Mouse (Mus musculus): ENCODE measurements around the gene Arl15. TPM values are rescaled to one million over a fixed set of nuclear protein-coding genes. Genes with fewer than 3 reads are reported as not detected.
"Not testable (repeated sequence)": the region's sequence is repeated elsewhere in the genome, so short reads cannot be mapped to it uniquely, and the experiment has no call there.

Gene Arl15
- total RNA-seq (2021), result 10 to 100 TPM; 50.5 to 53.9 TPM
- long read RNA-seq, partial matches to known transcripts, result 0 of 17 reads
- long read RNA-seq, other reads (novel, unspliced or antisense), result 17 of 17 reads

DNA sequence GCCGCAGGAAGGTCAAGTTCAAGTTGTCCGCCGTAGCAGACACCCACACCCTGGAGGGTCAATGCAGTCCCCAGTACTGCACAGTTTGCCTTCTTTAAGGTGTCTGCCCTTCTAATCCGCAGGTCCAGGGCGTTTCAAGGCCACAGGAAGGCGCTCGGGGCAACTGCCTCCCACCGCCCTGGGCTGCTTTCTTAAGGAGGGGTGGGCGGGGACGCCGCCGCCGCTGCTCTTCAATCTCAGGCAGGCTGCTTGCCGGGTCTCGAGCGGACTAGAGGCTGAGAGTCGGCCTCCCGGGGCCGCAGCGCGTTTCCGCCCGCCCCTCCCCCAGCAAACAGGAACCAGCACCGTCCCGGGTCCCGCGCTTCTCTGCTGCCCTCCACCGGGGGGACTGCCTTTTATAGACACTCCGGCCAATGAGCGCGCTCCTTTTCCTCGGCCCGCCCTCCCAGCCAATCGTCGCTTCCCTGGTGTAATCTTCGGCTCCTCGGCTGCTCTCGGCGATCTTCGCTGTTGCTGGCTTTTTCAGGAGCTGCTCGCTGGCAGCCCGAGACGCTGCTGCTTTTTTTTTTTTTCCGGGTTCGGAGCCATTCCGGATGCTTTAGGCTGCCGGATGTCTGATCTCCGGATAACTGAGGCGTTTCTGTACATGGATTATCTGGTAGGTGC lies at the start of gene Arl15:
TSS of gene Arl15 (plus strand) at position 467 of the 666 bp plus-strand sequence.
- DNase-seq (ENCODE audit: low spot score in 2 of 2), result peak; percentile 99

DNA sequence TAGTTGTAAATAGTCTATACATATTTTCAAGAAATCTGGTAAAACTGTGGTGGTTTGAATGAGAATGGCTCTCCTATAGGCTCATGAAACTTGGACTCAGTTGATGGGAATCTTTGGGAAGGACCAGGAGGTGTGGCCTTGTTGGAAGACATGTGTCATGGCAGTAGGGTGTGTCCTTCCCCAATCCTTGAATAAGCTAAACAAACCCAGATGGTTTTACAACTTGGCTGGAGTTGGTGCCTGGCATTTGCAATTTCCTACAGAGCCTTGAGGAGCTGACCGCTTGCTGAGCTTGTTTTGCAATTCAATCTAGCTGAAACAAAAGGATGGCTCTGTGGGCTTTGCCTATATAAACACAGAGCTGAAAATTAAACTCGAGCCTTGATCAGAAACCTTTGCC lies 49.0 kb upstream of the Arl15 start:
- no peak for DNase-seq (ENCODE audit: low spot score in 2 of 2)

DNA sequence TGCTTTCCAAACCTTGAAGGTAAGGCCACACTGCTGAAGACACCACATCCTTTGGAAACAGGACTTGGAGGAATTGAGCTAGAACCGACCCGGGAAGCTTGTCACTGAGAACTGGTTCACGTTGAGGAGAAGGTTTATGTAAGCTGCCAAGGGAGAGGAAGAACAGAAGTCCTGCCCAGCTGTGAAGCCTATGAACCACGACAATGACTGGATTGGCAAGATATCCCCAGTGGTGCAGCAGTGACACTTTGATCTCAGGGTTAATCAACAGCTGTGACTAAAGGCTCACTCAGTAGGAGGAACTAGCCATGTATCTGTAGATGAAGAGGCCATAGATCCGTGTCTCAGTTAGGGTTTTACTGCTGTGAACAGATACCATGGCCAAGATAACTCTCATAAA lies 43.5 kb upstream of the Arl15 start:
- DNase-seq (ENCODE audit: low spot score in 2 of 2), result no peak

DNA sequence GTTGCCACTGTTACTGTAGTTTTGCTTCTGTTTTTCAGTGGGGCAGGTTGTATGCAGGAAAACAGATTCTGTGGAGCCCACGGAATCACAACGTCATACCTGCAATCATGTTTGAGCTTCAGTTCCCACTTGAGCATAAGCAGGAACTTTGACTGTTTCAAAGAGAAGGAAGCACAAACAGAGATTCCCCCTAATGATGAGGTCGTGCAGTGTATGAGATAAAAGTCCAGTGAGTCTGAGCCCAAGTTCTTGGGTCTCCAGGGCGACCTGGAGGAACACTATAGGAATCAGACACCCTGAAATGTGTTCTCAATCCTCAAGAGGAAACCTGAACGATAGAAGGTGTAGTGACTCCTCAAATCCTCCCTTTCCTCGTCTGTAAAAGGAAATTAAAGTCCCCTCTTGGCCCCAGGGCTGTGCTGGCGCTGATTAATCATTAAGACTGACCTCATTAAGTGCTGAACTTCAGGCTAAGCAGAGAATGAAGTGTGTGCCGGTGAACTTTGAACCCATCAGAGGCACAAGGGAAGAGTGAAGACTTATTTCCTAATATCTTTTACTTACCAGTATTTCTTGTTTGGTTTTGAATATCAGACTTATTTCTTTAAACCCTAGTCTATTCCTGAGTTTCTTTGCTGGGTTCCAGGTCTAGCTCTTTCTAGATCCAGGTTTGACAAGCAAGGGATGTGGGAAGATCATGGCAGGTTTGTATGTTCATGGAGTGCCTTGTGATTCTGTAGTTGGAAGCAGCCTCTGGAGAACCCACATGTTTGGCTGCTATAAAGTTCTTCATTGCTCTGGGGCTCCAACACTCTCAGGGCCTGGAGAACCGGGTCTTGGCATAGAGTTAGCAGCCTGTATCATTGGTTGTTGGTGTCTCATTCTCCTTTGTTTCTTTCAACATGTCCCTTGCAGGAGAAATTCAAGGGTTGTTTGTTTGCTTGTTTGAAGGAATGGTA lies 39.3 kb upstream of the Arl15 start:
- DNase-seq (ENCODE audit: low spot score in 2 of 2), result no peak

DNA sequence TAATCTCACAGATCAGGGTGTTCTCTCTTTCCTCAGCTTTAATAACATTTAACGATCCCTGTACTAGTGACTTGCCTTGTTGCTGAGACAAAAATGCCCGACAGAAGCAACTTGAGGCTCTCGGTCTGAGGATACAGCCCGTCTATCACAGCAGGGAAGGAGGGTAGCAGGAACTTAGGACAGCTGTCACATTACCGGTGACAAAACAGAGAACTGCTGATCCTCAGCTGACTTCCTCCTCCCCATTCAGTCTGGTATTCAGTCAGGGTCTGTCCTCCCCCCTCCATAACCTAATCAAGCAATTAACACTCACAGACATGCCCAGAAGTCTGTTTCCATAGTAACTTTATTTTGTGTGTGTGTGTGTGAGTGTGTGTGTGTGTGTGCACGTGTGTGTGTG lies 38.5 kb upstream of the Arl15 start:
- DNase-seq (ENCODE audit: low spot score in 2 of 2), result no peak

DNA sequence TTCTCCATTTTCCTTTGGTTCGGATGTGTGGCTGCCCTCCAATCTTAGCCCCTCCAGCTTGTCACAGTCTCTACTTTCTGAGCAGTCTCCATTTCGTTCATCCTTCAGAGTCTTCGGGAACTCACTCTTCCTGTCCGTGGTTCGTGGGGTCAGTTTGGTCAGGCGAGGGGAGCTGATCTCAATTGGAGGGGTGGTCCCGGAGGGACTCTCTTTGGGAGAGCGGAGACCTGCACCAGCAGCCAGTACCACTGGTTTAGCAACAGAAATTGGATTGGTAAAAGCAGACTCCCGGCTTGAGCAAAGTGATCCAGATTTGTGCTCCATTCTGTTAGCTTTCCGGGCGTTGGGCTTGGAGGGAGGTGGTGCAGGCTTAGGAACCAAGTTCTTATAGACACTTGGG lies 32.6 kb upstream of the Arl15 start:
- DNase-seq (ENCODE audit: low spot score in 2 of 2), result no peak

DNA sequence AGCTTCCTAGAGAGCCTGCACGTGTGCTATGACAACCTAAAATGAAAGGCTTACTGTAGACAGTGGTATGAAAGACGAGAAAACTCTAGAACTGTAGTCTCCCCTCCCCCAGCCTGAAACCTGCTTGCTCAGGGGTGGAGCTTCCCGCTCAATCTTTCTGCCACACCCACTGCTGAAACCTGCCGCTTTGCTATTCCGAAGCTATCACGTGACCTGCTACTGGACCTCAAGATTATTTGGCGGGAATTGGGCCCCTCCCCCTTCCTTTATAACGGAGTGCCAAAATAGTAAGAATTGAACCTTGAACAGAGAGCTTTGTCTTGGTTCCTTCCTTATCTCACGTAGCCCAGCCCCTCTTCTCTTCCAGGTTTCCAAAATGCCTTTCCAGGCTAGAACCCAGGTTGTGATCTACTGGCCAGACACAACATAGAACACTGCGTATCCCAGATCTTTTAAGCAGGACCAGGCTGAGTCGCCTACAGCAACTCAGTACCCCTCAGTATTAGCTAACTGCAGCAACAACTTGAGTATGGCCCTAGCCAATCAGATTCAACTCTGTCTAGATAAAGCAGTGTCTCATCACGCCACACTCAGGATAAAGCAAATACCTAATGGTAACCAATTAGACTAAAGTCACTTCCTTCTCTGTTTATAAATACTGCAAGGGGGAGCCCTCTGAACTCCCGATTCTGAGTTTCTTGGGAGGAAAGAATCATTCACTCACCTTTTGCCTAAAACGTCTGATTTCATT lies 31.4 kb upstream of the Arl15 start:
- DNase-seq (ENCODE audit: low spot score in 2 of 2), result no peak

DNA sequence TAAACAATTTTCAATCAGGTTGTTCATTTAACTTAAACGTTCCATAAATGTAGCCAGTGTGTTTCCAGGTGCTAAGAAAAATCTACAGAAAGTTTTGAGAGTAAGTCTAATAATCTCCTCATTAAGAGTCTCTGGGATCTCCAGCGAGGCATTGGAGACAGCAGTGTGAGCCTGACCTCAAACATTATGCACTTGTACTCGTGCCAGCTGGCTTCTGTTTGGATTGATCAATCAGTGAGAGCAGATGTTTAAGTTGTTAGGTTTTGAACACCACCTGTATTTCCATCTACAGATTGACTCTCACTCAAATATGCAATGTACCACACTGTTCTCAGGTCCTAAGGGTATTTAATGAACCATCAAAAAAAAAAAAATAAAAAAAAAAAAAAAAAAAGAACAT lies 28.9 kb upstream of the Arl15 start:
- DNase-seq (ENCODE audit: low spot score in 2 of 2), result no peak

DNA sequence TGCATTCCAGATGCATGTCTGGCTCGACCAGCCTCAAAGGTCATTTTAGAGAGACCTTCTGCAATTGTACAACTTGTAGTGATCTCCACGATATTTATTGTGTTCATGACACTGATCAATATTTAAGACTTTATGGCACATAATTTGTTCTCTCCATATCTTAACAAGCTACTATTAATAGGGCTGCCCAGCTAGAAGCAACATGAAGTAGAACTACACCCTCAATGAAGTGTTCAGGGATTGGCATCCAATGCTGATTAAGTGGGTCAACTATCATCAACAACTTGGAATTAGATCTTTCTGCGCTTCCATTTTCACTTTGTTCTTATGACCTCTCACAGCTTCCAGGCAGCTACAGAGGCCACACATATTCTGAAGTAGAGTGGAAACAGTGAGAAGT lies 24.5 kb upstream of the Arl15 start:
- no peak for DNase-seq (ENCODE audit: low spot score in 2 of 2)

DNA sequence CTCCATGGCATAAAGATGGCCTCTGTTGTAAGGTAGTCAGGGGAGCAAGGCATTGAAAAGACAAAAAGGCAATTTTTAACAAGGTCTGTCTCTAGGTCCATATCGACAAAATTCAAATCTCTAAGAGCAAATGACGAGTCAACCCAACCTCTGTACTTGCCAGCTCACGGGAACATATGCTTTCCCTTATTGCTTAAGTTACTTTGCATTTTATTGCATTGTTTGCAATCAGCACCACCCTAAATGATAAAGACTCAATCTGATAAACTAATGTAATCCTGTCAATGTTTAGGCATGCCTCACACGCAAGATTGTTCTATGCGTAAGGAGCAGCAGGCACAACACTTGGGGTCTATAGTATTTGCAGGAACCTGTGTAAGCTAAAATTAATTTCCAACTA lies 24.0 kb upstream of the Arl15 start:
- no peak for DNase-seq (ENCODE audit: low spot score in 2 of 2)

DNA sequence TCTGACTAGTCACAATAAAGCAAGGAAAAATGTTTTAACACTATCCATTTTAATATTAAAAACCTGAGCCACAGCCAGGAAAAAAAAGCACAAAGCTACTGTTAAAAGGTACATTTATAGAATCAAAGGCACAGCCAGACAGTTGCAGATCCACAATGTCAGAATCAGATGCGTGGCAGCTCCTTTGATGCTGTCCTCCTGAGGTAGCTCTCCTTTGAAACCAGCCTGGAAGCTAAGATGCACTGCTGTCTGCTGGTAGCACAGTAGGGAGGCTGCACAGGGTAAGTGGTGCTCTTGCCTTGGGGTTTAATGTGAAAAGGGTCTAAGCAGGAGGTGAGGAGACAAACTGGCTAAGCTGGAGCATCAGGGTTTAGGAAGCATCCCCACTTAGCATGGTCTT lies 23.0 kb upstream of the Arl15 start:
- DNase-seq (ENCODE audit: low spot score in 2 of 2), result no peak

DNA sequence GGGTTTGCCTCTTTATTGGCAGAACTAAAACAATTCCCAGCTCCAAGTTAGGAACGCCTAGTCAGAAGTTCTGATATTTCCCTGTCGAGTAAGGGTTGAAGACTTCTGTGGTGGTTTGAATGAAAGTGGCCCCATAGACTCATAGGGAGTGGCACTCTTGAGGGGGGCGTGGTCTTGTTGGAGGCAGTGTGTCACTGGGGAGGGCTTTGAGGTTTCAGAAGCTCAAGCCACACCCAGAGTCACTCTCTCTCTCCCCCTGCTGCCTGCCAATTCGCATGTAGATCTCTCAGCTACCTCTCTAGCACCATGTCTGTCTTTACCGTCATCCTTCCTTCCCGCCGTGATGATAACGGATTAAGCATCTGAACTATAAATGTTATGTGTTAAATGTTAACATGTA lies 19.5 kb upstream of the Arl15 start:
- no peak for DNase-seq (ENCODE audit: low spot score in 2 of 2)

DNA sequence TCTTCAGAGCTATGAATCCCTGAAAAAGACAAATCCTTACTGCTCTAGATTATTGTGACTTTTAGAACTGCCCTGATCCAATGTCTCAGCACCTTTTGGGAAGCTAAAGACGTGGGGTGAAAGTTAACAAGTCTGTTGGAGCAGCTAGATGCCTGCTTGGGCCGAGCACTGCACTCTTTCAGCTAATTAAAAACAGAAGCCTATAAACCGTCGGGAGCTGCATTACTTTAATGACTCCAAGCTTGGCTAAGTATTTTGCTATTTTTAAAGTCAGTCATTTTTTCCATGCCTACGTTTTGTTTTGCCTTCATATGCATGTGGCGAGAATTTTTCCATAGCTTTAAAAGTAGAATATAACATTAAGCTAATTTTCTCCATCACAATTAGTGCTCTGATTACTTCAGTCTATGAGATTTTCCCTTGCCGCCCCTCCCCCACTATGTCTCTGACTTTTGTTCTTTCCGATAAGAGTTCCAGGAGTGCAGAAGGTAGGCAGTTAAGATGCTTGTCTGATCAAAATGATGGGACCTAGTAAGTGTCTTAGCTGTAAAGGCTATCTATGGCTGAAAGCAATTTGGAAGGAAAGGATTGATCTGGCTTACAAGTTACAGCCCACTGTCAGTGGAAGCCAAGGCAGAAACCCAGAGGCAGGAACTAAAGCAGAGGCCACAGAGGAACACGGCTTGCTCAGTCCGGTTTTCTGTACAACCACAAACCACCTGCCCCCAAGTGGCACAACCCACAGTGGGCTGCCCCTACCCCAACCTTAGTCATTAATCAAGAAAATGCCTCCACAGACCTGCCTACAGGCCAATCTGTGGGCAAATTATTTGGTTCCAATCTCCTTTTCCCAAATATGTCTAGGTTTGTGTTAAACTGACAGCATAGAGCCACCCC lies 18.8 kb upstream of the Arl15 start:
- no peak for DNase-seq (ENCODE audit: low spot score in 2 of 2)

DNA sequence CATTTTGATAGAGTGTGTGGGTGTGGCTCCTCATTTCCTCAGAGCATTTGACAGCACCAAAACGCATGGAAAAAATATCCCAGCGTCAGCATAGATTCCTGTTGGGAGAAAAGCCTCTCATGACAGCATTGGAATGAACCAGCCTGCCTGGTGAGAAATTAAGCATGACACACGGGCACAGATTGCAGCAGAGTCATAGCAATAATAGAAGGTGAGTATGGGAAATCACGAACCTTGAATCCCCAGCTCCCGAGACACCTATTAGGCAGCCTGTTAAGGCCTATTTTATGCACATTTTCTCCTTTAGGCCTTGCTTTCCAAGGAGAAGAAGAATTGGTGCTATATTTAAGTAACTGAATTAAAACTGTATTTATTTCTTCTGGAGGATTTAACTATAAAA lies 8.5 kb upstream of the Arl15 start:
- DNase-seq (ENCODE audit: low spot score in 2 of 2), result no peak

DNA sequence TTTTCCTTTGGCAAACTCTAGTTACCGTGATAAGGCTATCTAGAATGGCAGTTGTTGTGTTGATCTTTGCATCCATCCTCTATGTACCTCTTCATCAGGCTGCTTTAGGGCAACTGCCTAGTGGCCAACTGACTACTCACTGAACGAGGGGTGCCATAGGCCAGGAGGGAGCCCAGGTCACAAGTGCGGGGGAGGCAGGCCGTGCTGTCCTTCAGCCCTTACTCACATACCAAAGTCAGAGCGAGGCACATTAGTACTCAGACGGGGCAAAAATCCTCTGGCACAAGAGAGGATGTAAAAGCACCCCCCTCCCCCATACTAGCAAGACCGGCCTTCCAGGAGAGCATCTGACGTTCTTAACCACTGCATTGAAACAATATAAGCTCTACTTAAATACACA lies 7.2 kb upstream of the Arl15 start:
- no peak for DNase-seq (ENCODE audit: low spot score in 2 of 2)

DNA sequence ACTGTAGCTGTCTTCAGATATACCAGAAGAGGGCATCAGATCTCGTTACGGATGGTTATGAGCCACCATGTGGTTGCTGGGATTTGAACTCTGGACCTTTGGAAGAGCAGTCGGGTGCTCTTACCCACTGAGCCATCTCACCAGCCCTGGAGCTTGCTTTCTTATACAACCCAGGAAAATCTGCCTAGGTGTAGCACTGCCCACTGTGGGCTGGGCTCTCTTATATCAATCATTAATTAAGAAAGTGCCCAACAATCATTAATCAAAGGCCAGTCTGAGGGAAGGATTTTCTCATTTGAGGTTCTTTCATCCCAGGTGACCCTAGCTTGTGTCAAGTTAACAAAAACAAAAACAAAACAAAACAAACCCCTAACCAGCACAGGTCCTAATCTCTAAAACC lies 4.3 kb upstream of the Arl15 start:
- DNase-seq (ENCODE audit: low spot score in 2 of 2), result not testable (repeated sequence)

DNA sequence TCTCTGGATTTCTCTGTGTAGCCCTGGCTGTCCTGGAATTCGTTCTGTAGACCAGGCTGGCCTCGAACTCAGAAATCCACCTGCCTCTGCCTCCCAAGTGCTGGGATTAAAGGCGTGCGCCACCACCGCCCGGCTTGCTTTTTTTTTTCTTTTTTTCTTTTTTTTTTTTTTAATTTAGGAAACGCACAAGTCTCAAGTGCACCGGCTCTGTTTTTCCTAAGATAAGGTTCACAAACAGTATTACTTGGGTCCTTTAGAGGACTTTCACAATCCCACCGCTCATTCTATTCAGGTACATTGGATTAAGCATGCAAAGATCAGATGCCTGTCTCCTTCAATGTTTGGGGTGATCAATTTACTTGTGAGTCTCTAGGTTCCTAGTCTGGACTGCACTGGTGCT lies 668 bp upstream of the Arl15 start:
- no peak for DNase-seq (ENCODE audit: low spot score in 2 of 2)

DNA sequence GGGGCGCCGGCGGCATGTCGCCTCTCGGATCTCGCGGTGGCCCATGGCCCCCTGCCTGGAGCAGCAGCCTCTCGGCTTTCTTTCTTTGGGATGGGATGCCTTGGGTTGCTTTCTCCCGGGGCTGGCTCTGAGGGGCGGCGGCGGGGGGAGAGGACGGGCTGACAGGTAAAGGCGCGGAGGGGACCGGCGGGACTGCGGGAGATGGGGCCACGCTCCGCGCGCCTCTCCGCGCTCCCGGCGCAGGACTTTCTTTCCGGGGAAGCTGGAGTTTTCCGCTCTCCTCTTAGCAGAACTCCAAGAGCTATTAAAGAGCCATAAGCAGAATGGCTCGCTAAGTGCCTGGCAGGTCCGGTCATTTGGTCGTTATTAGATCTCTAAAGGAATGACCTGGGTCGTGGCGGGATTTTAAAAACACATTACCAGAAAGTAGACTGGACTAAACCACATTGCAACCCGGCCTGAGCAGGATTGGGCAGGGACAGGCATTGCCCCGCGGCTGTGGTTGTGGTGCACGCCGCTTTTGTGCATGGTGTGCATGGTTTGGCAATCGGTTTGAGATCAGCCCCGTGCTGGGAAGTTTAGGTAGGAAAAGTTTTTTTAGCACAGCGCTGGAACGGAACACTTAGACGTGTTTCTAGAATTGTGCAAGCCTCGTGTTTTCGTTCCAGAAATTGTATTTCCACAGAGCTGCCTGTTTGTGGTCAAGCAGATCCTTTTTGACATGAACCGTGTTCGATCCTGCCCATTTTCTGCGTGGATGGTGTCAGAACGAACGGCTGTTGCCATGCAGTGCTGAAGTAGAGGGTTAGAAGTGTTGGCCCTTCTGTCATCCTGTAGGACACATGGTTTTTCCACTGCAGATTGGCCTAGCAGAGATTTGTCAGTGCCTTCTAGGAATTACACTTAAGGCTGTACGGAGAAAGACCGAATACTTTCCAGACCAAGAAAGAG lies 675 bp downstream of the Arl15 start:
- peak; percentile 48 to 64 for DNase-seq (ENCODE audit: low spot score in 2 of 2)

DNA sequence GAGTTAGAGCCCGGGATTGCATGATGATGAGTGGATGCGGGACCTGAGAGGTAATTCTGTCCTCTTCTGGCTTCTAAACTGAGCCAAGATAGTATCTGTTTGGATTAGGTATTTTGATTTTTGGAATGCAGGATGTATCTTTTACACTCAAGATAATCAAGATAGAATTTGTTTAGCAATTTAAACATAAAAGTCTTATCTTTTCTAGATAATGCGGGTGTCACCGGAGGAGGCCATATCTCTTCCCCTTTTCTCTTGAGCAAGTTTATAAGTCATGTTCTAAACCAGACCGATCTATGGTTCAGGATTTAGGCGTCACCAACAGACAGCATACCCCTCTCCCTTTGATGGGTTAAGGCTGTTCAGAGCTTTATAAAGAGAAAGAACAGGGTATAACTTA lies 3.1 kb downstream of the Arl15 start:
- no peak for DNase-seq (ENCODE audit: low spot score in 2 of 2)

DNA sequence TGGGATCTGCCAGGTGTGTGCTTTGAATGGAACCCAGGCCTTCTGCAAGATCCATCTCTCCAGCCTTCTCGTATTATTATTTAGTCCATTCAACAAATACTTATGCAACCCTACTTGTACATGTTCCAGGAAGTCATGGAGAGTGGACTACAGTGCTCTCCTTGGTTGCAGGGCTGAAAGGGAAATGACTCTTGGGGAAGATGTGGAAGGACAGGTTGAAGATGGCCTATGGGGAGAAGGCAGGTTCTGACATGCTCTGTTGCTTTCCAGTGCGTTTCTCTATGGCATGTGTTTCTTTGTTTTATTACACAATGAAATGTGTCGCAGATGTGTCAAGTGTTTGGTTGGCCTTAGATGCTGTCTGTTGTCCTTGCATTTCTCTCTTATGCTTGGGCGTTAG lies 5.1 kb downstream of the Arl15 start:
- DNase-seq (ENCODE audit: low spot score in 2 of 2), result no peak

Data from layer of hippocampus, postnatal 10 days (tissue).